Mouse (Mus musculus) heart, adult 9 months (tissue): ENCODE measurements around the gene Orai1.
A peak's percentile ranks its signal among the peaks of the same experiment; 100 is the strongest.

Source experiments
- DNase-seq, 2 experiments: peaks; one replicate each; pipeline ENCODE4 v3.0.0; 2022; ENCODE audit warnings: low spot score in 2 of 2

The Orai1 gene

GRCm38 (mm10) chr5:122994910-122995309 lies 20.0 kb upstream of the Orai1 start:
- DNase-seq, result no peak

GRCm38 (mm10) chr5:122997205-122998204 lies 17.4 kb upstream of the Orai1 start:
- no peak for DNase-seq

- no peak for DNase-seq
These were observed 14.0 kb upstream of the Orai1 start for GRCm38 (mm10) chr5:123000901-123001300.

- DNase-seq, result no peak
These were observed 8.9 kb upstream of the Orai1 start for GRCm38 (mm10) chr5:123005716-123006592.

- DNase-seq, result peak in 1 of 2 experiments; percentile 52
These were observed 5.9 kb upstream of the Orai1 start for GRCm38 (mm10) chr5:123008877-123009493.

GRCm38 (mm10) chr5:123009873-123010272 lies 5.0 kb upstream of the Orai1 start:
- DNase-seq, result no peak

- DNase-seq, result no peak
These were observed 4.1 kb upstream of the Orai1 start for GRCm38 (mm10) chr5:123010806-123011205.

- DNase-seq, result no peak
These were observed 3.2 kb upstream of the Orai1 start for GRCm38 (mm10) chr5:123011705-123012104.

GRCm38 (mm10) chr5:123013599-123014315 lies 1.1 kb upstream of the Orai1 start:
- peak; percentile 61 to 69 for DNase-seq

GRCm38 (mm10) chr5:123015915-123016314 lies 1.0 kb downstream of the Orai1 start:
- DNase-seq, result no peak

GRCm38 (mm10) chr5:123017504-123017903 lies 2.6 kb downstream of the Orai1 start:
- DNase-seq, result no peak

GRCm38 (mm10) chr5:123019336-123020016 lies 4.6 kb downstream of the Orai1 start:
- peak; percentile 58 to 69 for DNase-seq

GRCm38 (mm10) chr5:123020426-123020825 lies 5.6 kb downstream of the Orai1 start:
- DNase-seq, result no peak

GRCm38 (mm10) chr5:123021438-123021837 lies 6.6 kb downstream of the Orai1 start:
- no peak for DNase-seq

GRCm38 (mm10) chr5:123023049-123023448 lies 8.2 kb downstream of the Orai1 start:
- no peak for DNase-seq

- DNase-seq, result no peak
These were observed 9.4 kb downstream of the Orai1 start for GRCm38 (mm10) chr5:123024312-123024711.

GRCm38 (mm10) chr5:123024965-123025573 lies 10.2 kb downstream of the Orai1 start:
- peak in 1 of 2 experiments; percentile 40 for DNase-seq

- DNase-seq, result no peak
These were observed 11.5 kb downstream of the Orai1 start for GRCm38 (mm10) chr5:123026414-123026813.

GRCm38 (mm10) chr5:123027436-123027835 lies 12.6 kb downstream of the Orai1 start:
- no peak for DNase-seq

GRCm38 (mm10) chr5:123029729-123030128 lies 14.9 kb downstream of the Orai1 start:
- DNase-seq, result no peak
